Mouse (Mus musculus) right cerebral cortex, postnatal 25 days (tissue): ENCODE measurements around the gene Fgd5.

Experiments used
- DNase-seq: peaks from one replicate; pipeline ENCODE4 v3.0.0; 2022

Fgd5 gene

GRCm38 (mm10) chr6:92010895-92011294 lies 32.2 kb downstream of the Fgd5 start:
- DNase-seq: no peak

DNA sequence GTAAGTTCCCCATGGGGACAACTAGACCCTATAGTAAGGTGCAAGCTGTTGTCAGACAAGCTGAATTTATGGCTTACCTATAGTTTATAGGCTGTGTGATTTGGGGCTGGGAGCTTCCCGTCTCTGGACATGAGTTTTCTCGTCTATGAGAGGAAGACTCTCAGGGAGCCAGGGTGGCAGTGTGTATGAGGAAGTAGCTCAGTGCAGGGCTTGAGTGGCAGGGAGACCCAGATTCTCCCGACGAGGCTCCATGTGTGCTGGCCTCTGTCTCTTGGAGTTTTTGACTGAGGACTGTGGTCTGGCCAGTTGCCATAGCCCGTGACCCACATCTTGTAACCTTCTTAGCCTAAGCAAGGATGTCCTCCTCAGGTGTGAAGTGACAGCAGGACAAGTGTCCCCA lies 33.7 kb downstream of the Fgd5 start:
- no peak for DNase-seq

GRCm38 (mm10) chr6:92013035-92013434 lies 34.4 kb downstream of the Fgd5 start:
- DNase-seq: no peak

GRCm38 (mm10) chr6:92013620-92014019 lies 34.9 kb downstream of the Fgd5 start:
- DNase-seq: no peak

DNA sequence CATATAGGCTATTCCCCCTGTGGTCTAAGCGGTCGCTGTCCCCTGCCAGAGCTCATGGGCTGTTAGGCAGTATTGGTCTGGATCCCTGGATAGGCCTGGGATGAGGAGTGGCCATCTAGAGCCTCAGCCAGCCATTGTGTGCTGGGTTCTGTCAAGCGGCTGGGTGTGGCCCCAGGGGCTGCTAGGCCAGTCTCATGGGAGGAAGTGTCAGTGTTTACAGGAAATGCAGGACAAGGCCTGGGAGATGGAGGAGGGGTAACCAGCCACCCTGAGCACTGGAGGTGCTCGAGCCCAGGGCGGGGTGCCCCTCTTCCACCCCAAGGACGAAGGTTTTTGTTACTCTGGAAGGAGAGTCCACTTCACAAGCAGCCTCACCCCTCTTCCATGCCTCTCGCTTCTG lies 36.3 kb downstream of the Fgd5 start:
- DNase-seq: no peak

GRCm38 (mm10) chr6:92015848-92016247 lies 37.2 kb downstream of the Fgd5 start:
- no peak for DNase-seq

DNA sequence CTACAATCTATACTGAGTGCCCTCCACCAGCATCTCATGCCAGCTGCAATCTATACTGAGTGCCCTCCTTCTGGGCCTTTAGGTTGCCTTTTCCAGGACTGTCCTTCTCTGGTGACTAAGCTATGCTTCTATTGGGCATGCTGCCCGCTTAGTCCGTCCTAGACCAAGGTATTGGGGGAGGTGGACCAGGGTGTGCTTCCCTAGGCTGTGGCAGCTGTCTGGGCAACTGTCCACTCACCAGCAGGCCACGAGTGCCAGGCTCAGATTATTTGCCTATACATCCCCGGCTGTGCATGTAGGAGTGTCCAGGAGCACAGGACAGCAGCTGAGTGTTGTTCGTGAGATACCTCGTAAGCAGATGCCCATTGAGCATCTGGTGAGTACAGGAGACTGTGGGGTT lies 38.1 kb downstream of the Fgd5 start:
- DNase-seq: no peak

GRCm38 (mm10) chr6:92018421-92018820 lies 39.7 kb downstream of the Fgd5 start:
- DNase-seq: no peak

DNA sequence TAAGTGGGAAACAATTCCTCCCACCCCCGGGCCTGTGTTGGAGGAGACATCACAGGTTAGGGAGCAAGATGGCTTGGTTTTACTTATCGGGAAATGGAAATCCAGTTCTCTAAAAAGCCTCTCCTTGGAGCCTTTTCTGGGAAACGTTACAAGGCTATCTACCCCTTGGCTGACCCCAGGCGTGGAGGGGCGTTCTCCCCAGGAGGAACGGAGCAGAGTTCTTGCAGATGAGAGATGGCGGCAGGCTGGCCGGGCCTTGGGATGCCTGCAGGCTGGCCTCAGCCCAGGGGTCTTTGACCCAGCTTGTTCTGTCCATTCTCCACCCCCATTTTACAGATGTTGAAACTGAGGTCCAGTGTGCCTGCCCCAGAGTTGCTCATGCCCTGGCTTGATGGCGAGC lies 42.4 kb downstream of the Fgd5 start:
- DNase-seq: no peak

DNA sequence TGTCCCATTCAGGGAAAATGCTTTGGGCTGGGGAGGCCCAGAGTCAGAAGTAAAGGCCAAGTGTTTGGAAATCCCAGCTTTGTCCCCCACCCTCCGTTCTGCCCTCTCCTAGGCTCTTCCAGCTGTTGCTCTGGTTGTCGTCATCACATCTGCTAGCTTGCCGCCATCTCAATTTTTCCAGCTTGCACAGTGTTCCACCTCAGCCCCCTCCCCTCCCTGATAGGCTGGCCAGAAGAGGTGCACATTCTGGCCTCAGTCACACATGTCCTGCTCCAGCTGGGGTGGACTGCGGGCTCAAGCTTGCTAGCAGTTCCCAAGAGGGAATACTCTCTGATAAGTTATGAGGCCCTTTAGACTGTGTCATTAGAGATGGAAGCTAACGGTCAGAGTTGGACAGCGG lies 42.8 kb downstream of the Fgd5 start:
- no peak for DNase-seq

DNA sequence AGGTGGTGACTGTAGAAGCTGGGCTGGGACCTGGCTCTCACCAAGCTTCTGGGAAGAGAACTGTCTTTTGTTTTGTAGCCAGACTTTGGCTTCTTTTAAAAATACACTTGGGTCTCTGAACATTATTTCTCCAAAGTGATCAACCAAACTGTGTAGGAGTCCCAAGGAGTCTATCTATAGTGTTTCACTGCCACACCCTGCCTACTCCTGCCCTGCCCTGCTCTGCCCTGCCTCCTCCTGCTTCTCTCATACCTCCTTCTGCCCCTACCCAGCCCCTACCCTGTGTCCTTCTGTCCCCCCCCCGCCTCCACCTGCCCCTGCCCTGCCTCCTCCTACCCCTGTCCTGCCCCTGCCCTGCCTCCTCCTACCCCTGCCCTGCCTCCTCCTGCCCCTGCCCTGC lies 46.6 kb downstream of the Fgd5 start:
- no peak for DNase-seq

- no peak for DNase-seq
These were observed 48.7 kb downstream of the Fgd5 start for GRCm38 (mm10) chr6:92027379-92027778.

GRCm38 (mm10) chr6:92030646-92031045 lies 52.0 kb downstream of the Fgd5 start:
- DNase-seq: no peak

DNA sequence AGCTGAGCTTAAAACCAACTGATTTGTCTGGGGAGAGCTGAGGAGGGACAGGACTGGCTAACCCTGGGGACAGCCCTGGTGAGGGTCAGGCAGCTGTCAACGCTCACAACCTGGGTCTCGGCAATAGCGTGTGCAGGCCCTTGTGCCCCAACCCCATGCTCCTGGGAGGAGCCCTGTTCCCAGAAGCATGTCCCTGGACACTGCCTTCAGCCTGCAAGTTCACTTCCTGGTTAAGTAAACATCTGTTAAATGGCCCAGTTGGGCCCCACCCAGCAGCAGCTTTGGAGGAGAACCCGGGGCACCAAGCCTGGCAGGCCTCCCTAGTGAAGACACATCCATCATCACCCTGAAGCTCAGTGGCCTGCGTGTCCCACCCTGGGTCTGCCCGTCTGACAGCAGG lies 56.0 kb downstream of the Fgd5 start:
- no peak for DNase-seq

- no peak for DNase-seq
These were observed 57.7 kb downstream of the Fgd5 start for GRCm38 (mm10) chr6:92036372-92036771.

- DNase-seq: no peak
These were observed 59.5 kb downstream of the Fgd5 start for GRCm38 (mm10) chr6:92038158-92038557.

DNA sequence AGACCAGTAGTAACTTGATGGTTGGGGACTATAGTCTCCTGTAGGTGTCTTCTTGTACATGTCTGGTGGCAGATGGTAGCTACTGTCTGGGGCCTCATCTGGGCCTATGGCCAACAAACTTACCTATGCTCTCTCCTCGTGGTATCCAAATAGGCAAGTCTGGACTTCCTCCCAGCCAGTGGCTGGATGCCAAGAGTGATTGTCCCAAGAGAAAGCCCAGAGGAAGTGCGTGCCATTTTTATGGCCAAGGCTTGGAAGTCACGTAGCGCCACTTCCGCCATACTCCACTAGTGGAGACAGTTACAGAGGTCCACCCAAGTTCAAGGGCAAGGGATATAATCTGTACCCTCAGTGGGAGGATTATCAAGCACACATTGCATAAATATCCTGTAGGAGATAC lies 62.6 kb downstream of the Fgd5 start:
- no peak for DNase-seq

DNA sequence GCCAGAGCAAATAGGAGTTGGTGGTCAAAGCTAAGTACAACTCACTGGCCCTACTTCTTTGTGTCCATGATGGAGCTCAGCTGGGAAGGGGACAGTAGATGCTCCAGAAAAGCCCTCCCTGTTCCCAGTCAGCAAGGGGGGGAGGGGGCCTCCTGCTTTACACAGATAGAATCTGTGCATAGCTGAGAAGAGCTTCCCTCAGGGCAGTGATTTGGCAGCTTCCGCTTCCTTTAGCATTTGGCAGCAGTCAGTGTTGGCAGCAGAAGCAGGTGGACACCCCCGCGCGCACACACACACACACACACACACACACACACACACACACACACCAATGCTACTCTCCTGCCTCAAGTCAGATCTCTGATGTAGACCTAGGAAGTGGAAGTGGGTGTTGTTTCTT lies 63.4 kb downstream of the Fgd5 start:
- DNase-seq: no peak

- DNase-seq: no peak
These were observed 64.2 kb downstream of the Fgd5 start for GRCm38 (mm10) chr6:92042850-92043249.

DNA sequence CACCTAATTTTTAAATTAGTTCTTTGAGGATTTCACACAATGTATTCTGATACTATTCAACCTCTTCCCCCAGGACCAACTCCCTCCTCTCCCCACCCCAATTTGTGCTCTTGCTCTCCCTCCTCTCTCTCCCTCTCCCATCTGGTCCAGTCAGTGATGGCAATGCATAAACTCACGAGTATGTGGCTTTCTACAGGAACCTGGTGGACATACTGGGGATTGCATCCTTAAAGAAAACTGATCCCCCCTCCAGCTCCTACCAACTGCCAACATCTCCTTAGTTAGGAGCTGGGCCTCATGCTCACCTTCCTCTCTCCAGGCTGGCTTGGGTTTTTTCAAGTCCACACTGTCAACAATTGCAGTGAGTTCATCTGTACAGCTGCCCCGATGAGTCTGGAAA lies 79.1 kb downstream of the Fgd5 start:
- DNase-seq: no peak

- no peak for DNase-seq
These were observed 83.0 kb downstream of the Fgd5 start for GRCm38 (mm10) chr6:92061725-92062124.

GRCm38 (mm10) chr6:92063452-92063851 lies 84.8 kb downstream of the Fgd5 start:
- no peak for DNase-seq

GRCm38 (mm10) chr6:92064101-92064500 lies 85.4 kb downstream of the Fgd5 start:
- no peak for DNase-seq

DNA sequence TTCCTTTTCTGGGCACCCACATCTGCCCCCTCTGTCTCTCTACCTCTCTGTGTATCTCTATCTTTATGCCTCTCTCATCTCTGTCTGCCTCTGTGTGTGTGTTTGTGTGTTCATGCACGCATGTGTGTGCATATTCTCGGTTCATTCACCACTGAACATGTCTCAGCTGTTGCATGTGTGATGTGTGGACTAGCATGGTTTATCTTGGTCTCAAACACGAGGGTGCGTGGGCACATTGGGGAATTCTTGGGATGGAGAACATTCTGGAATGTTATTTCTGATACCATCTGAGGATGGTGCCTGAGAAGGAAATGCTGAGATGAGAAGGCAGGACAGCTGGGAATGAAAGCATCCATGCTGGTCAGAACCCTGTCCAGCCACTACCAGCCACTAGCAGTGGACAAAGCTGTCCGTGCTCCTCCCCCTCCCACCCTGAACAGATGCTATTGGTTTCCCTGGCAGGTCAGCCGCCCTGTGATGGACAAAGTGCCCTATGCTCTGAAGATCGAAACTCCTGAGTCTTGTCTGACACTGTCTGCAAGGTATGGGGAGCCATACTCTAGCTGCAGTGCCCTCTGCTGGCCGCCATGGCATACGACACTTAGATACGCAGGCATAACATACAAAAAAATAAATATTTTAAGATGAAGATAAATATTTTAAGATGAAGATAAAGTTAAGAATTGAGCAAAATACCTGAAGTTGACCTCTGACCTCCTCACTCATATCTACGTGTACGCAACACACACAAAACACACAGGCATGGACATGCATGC lies 87.2 kb downstream of the Fgd5 start:
- no peak for DNase-seq

DNA sequence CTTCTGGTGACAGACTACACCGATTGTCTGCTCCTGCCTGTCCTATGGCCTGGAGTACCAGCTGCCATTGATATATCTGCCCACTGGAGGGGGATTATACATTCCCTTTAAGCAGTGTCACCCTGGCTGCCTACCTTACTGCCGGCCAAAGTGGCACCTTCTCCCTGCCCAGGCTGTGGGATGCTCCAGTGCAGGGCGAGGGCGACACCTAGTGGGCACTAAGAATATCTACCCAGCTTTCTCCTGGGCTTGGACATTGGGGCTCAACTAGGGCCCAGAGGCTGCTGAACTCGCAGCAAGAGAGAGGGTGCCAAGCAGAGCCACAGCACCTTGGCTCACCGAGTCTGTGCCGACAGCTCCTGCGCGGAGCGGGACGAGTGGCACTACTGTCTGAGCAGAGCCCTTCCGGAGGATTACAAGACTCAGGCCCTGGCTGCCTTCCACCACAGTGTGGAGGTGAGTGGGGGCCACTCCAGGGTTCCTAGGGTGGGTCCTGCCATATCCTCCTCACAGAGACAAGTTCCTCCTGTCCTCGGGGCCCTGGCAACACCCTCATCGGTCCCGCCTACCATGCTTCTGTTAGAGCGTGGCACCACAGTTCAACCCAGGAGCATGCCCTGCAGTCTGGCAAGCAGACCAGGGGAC lies 88.6 kb downstream of the Fgd5 start:
- peak; percentile 67 for DNase-seq
